Mouse (Mus musculus) intestine, embryonic 16.5 days (tissue): ENCODE measurements at regions not wholly inside any gene's neighbourhood (a gene's known extent, or its start where the extent isn't known, plus 50 kb on each side); places are given as distances from the start of the nearest gene placed in this dataset.

Experiments used
- ATAC-seq: fragments of 200-750 bp; cut with Nextera tagmentation; 2 replicates; pipeline ENCODE4 v1.8.0; 2017; ENCODE audit warnings: moderate TSS enrichment, moderate library complexity
- H3K27ac ChIP-seq: fragments of 300-500 bp; sonication (generic); 2 replicates; pipeline ENCODE4 v1.5.1; 2014; ENCODE audit warnings: mild to moderate bottlenecking, low read length
- H3K27me3 ChIP-seq: fragments of 300-500 bp; sonication (generic); replicated peaks from 2 replicates; pipeline ENCODE4 v1.6.1; 2014; ENCODE audit warnings: low read length, control low read depth, mixed read lengths; ENCODE audit not compliant: control insufficient read depth, insufficient read depth
- H3K36me3 ChIP-seq: fragments of 300-500 bp; sonication (generic); 2 replicates; pipeline ENCODE4 v1.6.1; 2014; ENCODE audit warnings: low read length, control low read depth; ENCODE audit not compliant: control insufficient read depth, insufficient read depth
- H3K4me1 ChIP-seq: fragments of 300-500 bp; sonication (generic); 2 replicates; pipeline ENCODE4 v1.6.1; 2014; ENCODE audit warnings: low read length, control low read depth, mixed read lengths; ENCODE audit not compliant: control insufficient read depth, insufficient read depth
- H3K4me2 ChIP-seq: fragments of 300-500 bp; sonication (generic); 2 replicates; pipeline ENCODE4 v1.6.1; 2014; ENCODE audit warnings: low read depth, low read length, control low read depth
- H3K4me3 ChIP-seq: fragments of 300-500 bp; sonication (generic); 2 replicates; pipeline ENCODE4 v1.5.1; 2014; ENCODE audit warnings: mild to moderate bottlenecking, low read length
- H3K9ac ChIP-seq: fragments of 300-500 bp; sonication (generic); 2 replicates; pipeline ENCODE4 v1.6.1; 2014; ENCODE audit warnings: low read depth, low read length
- H3K9me3 ChIP-seq: fragments of 300-500 bp; sonication (generic); 2 replicates; pipeline ENCODE4 v1.6.1; 2016; ENCODE audit warnings: low read length, control low read depth; ENCODE audit not compliant: control insufficient read depth
- WGBS: fragments of 180-500 bp; shearing (Covaris S2); extraction: QIAGEN DNeasy Blood & Tissue Kit; methylation state at CpG from one replicate; pipeline ENCODE4 v1.1.7; 2014; 5-methylcytosine and 5-hydroxymethylcytosine counted together

DNA sequence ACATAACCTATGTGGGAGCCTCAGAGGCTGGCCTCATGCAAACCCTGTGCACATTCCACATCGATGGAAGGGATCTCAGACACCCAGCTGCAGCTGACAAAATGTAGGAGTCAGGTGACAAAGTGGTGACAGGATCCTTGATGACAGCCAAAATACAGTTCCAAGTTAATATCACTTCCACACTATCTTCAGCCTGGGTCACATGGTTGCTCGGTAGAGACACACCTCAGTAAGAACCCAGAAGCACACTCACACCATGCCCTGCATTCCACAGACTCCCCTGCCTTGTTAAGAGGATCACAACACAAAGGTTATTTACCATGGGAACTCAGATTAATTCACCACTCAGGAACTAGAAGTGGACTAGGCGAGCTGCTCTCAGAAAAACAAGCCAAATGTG, 505.4 kb upstream of the Hsf2 start:
- ATAC-seq: no peak
- no peak overlapping the region for H3K9ac ChIP-seq
- H3K9me3 ChIP-seq: no peaks in the 10 kb centered on the region
- WGBS: 56% methylated on average over 3 of the region's 3 CpGs
- no peaks in the 10 kb centered on the region for H3K4me1 ChIP-seq
- no peak overlapping the region for H3K27ac ChIP-seq
- H3K36me3 ChIP-seq: no peaks in the 10 kb centered on the region
- no peak overlapping the region for H3K4me3 ChIP-seq
- H3K4me2 ChIP-seq: no peak overlapping the region
- H3K27me3 ChIP-seq: no peaks in the 10 kb centered on the region

DNA sequence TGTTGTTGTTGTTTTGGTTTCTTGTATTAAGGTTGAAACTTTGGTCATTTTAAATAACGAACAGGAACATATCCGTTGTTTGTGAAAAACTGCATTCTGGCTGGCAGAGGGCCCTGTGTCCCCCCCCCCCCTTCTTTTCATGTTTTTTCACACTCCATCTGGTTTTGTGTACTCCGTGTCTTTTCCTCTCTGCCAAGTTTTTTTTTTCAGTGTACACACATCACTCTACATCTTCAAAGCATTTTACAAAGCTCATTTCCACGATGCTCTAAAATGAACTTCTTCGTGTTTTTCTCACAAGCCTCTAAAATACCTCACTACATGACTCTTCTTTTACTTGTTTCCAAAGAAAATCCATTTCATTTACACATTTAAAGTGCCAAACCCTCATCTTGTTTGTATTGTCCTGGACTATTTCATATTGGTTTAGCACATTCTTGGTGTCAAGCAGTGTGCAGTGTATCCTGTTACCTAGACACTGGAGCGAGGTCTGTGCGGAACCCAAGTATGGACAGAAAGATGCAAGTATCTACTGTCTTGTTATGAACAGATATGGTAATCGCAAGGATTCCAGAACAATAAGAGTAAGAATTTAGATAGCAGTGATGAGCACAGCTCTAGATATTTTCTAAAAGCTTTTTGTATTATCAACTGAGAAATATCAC, 503.5 kb upstream of the Hsf2 start:
- Histone ChIP-seq H3K4me1 (no peaks in the 10 kb centered on the region), H3K4me2 (no peak overlapping the region), H3K9me3 (no peaks in the 10 kb centered on the region), H3K36me3 (no peaks in the 10 kb centered on the region), H3K27me3 (no peaks in the 10 kb centered on the region), H3K27ac (no peak overlapping the region), H3K9ac (no peak overlapping the region), H3K4me3 (no peak overlapping the region)
- no peak for ATAC-seq
- WGBS: 78% methylated on average over 8 of the region's 8 CpGs

DNA sequence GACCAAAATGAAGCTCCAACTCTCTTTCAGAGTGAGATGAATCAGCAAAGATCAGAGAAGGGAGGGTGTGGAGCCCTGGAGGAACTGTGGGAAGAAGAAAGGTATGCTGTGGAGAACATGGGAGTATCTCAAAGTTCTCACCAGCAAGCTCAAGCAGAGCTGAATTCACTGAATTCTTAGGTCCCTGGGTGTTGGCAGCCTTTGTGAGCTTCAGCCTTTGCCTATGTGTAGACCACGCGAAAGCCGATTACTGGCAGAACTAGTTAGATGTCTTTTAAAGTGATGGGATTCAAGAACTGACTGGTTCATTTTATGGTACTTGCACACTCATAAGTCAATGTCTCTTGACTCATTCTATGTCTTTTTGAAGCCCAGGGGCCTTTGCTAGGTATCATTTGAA, 491.2 kb upstream of the Hsf2 start:
- Histone ChIP-seq H3K27me3 (no peaks in the 10 kb centered on the region), H3K27ac (no peak overlapping the region), H3K4me2 (no peak overlapping the region), H3K9me3 (no peaks in the 10 kb centered on the region), H3K4me1 (no peaks in the 10 kb centered on the region), H3K36me3 (no peaks in the 10 kb centered on the region), H3K4me3 (no peak overlapping the region), H3K9ac (no peak overlapping the region)
- WGBS: 85% methylated on average over 3 of the region's 3 CpGs
- no peak for ATAC-seq

GRCm38 (mm10) chr10:57000892-57001722, 485.1 kb upstream of the Hsf2 start:
- H3K36me3 ChIP-seq: no peaks in the 10 kb centered on the region
- H3K9me3 ChIP-seq: no peaks in the 10 kb centered on the region
- H3K4me1 ChIP-seq: no peaks in the 10 kb centered on the region
- no peak overlapping the region for H3K4me3 ChIP-seq
- H3K27me3 ChIP-seq: no peaks in the 10 kb centered on the region
- ATAC-seq: peak; percentile 42
- H3K4me2 ChIP-seq: no peak overlapping the region
- H3K9ac ChIP-seq: no peak overlapping the region
- 26% methylated on average over 16 of the region's 16 CpGs for WGBS
- no peak overlapping the region for H3K27ac ChIP-seq

GRCm38 (mm10) chr10:57001723-57002110, 484.5 kb upstream of the Hsf2 start:
- Histone ChIP-seq H3K27me3 (no peaks in the 10 kb centered on the region), H3K9ac (no peak overlapping the region), H3K27ac (no peak overlapping the region), H3K9me3 (no peaks in the 10 kb centered on the region), H3K4me3 (no peak overlapping the region), H3K36me3 (no peaks in the 10 kb centered on the region), H3K4me1 (no peaks in the 10 kb centered on the region), H3K4me2 (no peak overlapping the region)
- 61% methylated on average over 8 of the region's 8 CpGs for WGBS
- ATAC-seq: no peak

GRCm38 (mm10) chr10:57037641-57038040, 448.5 kb upstream of the Hsf2 start:
- H3K4me1 ChIP-seq: no peaks in the 10 kb centered on the region
- no peak for ATAC-seq
- H3K4me2 ChIP-seq: no peak overlapping the region
- H3K9me3 ChIP-seq: no peaks in the 10 kb centered on the region
- H3K27me3 ChIP-seq: no peaks in the 10 kb centered on the region
- no peaks in the 10 kb centered on the region for H3K36me3 ChIP-seq
- H3K4me3 ChIP-seq: no peak overlapping the region
- WGBS: 70% methylated on average over 2 of the region's 2 CpGs
- H3K9ac ChIP-seq: no peak overlapping the region
- H3K27ac ChIP-seq: no peak overlapping the region

- Histone ChIP-seq H3K4me3 (no peak overlapping the region), H3K9ac (no peak overlapping the region), H3K27ac (no peak overlapping the region), H3K4me2 (no peak overlapping the region), H3K4me1 (no peaks in the 10 kb centered on the region), H3K9me3 (no peaks in the 10 kb centered on the region), H3K27me3 (no peaks in the 10 kb centered on the region), H3K36me3 (no peaks in the 10 kb centered on the region)
- WGBS: 52% methylated on average over 5 of the region's 5 CpGs
- ATAC-seq: no peak
Observed at GRCm38 (mm10) chr10:57040201-57040600, 446.0 kb upstream of the Hsf2 start.

GRCm38 (mm10) chr10:57046021-57046420, 440.2 kb upstream of the Hsf2 start:
- WGBS: 87% methylated on average over 2 of the region's 2 CpGs
- Histone ChIP-seq H3K4me1 (no peaks in the 10 kb centered on the region), H3K4me2 (no peak overlapping the region), H3K4me3 (no peak overlapping the region), H3K9me3 (no peaks in the 10 kb centered on the region), H3K9ac (no peak overlapping the region), H3K27ac (no peak overlapping the region), H3K27me3 (no peaks in the 10 kb centered on the region), H3K36me3 (no peaks in the 10 kb centered on the region)
- ATAC-seq: no peak

DNA sequence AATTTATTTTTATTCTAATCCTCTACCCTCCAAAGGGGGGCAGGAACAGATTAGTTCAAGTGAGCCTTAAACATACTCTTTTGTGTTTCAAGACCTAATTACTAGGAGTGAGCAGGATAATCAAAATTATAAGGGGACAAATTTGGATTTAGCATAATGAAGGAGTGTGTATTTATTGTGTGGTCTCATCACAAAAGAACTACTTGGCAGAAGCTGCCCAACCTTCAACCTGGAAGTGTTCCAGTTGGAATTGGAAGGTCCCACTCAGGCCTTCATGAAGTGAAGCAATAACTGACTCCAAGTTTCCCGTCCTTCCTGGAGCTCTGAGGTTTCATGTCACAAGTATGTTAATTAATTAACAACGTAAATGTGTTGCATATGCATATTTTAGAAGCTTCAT, 439.3 kb upstream of the Hsf2 start:
- no peaks in the 10 kb centered on the region for H3K4me1 ChIP-seq
- 58% methylated on average over 2 of the region's 2 CpGs for WGBS
- no peak overlapping the region for H3K4me2 ChIP-seq
- H3K27me3 ChIP-seq: no peaks in the 10 kb centered on the region
- H3K36me3 ChIP-seq: no peaks in the 10 kb centered on the region
- no peak overlapping the region for H3K27ac ChIP-seq
- H3K9me3 ChIP-seq: no peaks in the 10 kb centered on the region
- no peak for ATAC-seq
- no peak overlapping the region for H3K4me3 ChIP-seq
- H3K9ac ChIP-seq: no peak overlapping the region
